Mouse (Mus musculus): ENCODE results near the gene Nrap. TPM values are rescaled to one million over a fixed set of nuclear protein-coding genes. Genes with fewer than 3 reads are reported as not detected.

Gene Nrap
- polyA plus RNA-seq, 1 experiment from 2014 or later: 0.15 TPM

- Histone ChIP-seq H3K4me1 (ENCODE audit: control insufficient read depth, insufficient read depth, low read length) (0 out of 2 replicates have a peak, but pooled peaks cover under 1% of the 10 kb centered on the region), H3K4me3 (ENCODE audit: low read depth, low read length) (no peak overlapping the region), H3K36me3 (ENCODE audit: control insufficient read depth, insufficient read depth, low read length) (no peaks in the 10 kb centered on the region), H3K9me3 (ENCODE audit: control insufficient read depth, low read length) (no peaks in the 10 kb centered on the region), H3K27me3 (ENCODE audit: control insufficient read depth, insufficient read depth, low read length) (no peaks in the 10 kb centered on the region), H3K9ac (replicated peaks; ENCODE audit: low read depth, low read length) (no peak overlapping the region), H3K27ac (ENCODE audit: low read depth, low read length) (no peak overlapping the region), H3K4me2 (ENCODE audit: low read depth, low read length) (no peak overlapping the region)
- 95% methylated on average over 8 of the region's 8 CpGs for WGBS
- ATAC-seq (ENCODE audit: low read depth): no peak
These were observed 100.2 kb downstream of the Nrap start for GRCm38 (mm10) chr19:56289642-56290041.

GRCm38 (mm10) chr19:56288436-56288835, 101.4 kb downstream of the Nrap start:
- Histone ChIP-seq H3K9ac (replicated peaks; ENCODE audit: low read depth, low read length) (no peak overlapping the region), H3K27ac (ENCODE audit: low read depth, low read length) (no peak overlapping the region), H3K36me3 (ENCODE audit: control insufficient read depth, insufficient read depth, low read length) (no peaks in the 10 kb centered on the region), H3K4me1 (ENCODE audit: control insufficient read depth, insufficient read depth, low read length) (no peaks in the 10 kb centered on the region), H3K4me3 (ENCODE audit: low read depth, low read length) (no peak overlapping the region), H3K4me2 (ENCODE audit: low read depth, low read length) (no peak overlapping the region), H3K27me3 (ENCODE audit: control insufficient read depth, insufficient read depth, low read length) (no peaks in the 10 kb centered on the region), H3K9me3 (ENCODE audit: control insufficient read depth, low read length) (no peaks in the 10 kb centered on the region)
- no peak for ATAC-seq (ENCODE audit: low read depth)
- 89% methylated on average over 4 of the region's 4 CpGs for WGBS

- Histone ChIP-seq H3K27ac (ENCODE audit: low read depth, low read length) (no peak overlapping the region), H3K27me3 (ENCODE audit: control insufficient read depth, insufficient read depth, low read length) (no peaks in the 10 kb centered on the region)
- WGBS: 89% methylated on average over 15 of the region's 15 CpGs
These were observed 102.1 kb downstream of the Nrap start for GRCm38 (mm10) chr19:56287580-56288367.

GRCm38 (mm10) chr19:56286866-56287265, 103.0 kb downstream of the Nrap start, which contains the start of gene Habp2:
Gene Habp2, plus strand, starts transcription at chr19:56287137.
- 78% methylated on average over 7 of the region's 7 CpGs for whole genome bisulfite sequencing
- no peaks in the 10 kb centered on the region for H3K4me1 ChIP-seq (ENCODE audit: control insufficient read depth, insufficient read depth, low read length)
- no peak within 1 kb of the TSS for H3K4me2 ChIP-seq (ENCODE audit: low read depth, low read length)
- no peak within 1 kb of the TSS for H3K9ac ChIP-seq (replicated peaks; ENCODE audit: low read depth, low read length)
- no peak for ATAC-seq (ENCODE audit: low read depth)
- no peaks in the 10 kb centered on the region for H3K9me3 ChIP-seq (ENCODE audit: control insufficient read depth, low read length)
- H3K27ac ChIP-seq (ENCODE audit: low read depth, low read length): no peak within 1 kb of the TSS
- no peaks in the 10 kb centered on the region for H3K27me3 ChIP-seq (ENCODE audit: control insufficient read depth, insufficient read depth, low read length)
- H3K4me3 ChIP-seq (ENCODE audit: low read depth, low read length): no peak within 1 kb of the TSS
- H3K36me3 ChIP-seq (ENCODE audit: control insufficient read depth, insufficient read depth, low read length): no peaks in the 10 kb centered on the region

More at GRCm38 (mm10) chr19:56287580-56288367, 102.1 kb downstream of the Nrap start:
- Histone ChIP-seq H3K4me2 (ENCODE audit: low read depth, low read length) (no peak overlapping the region), H3K36me3 (ENCODE audit: control insufficient read depth, insufficient read depth, low read length) (no peaks in the 10 kb centered on the region), H3K4me3 (ENCODE audit: low read depth, low read length) (no peak overlapping the region), H3K9me3 (ENCODE audit: control insufficient read depth, low read length) (no peaks in the 10 kb centered on the region), H3K9ac (replicated peaks; ENCODE audit: low read depth, low read length) (no peak overlapping the region), H3K4me1 (ENCODE audit: control insufficient read depth, insufficient read depth, low read length) (no peaks in the 10 kb centered on the region)
- ATAC-seq (ENCODE audit: low read depth): no peak

- WGBS: 81% methylated on average over 4 of the region's 4 CpGs
- Histone ChIP-seq H3K4me2 (ENCODE audit: low read depth, low read length) (no peak overlapping the region), H3K9me3 (ENCODE audit: control insufficient read depth, low read length) (no peaks in the 10 kb centered on the region), H3K27me3 (ENCODE audit: control insufficient read depth, insufficient read depth, low read length) (no peaks in the 10 kb centered on the region), H3K4me1 (ENCODE audit: control insufficient read depth, insufficient read depth, low read length) (no peaks in the 10 kb centered on the region), H3K36me3 (ENCODE audit: control insufficient read depth, insufficient read depth, low read length) (no peaks in the 10 kb centered on the region), H3K9ac (replicated peaks; ENCODE audit: low read depth, low read length) (no peak overlapping the region), H3K27ac (ENCODE audit: low read depth, low read length) (no peak overlapping the region), H3K4me3 (ENCODE audit: low read depth, low read length) (no peak overlapping the region)
- no peak for ATAC-seq (ENCODE audit: low read depth)
These were observed 104.6 kb downstream of the Nrap start for GRCm38 (mm10) chr19:56285222-56285621.

- Histone ChIP-seq H3K27ac (ENCODE audit: low read depth, low read length) (no peak overlapping the region), H3K9ac (replicated peaks; ENCODE audit: low read depth, low read length) (no peak overlapping the region)
- ATAC-seq (ENCODE audit: low read depth): no peak
These were observed 111.5 kb downstream of the Nrap start for GRCm38 (mm10) chr19:56278366-56278765.

GRCm38 (mm10) chr19:56277951-56278350, 111.9 kb downstream of the Nrap start:
- ATAC-seq (ENCODE audit: low read depth): no peak
- Histone ChIP-seq H3K4me1 (ENCODE audit: control insufficient read depth, insufficient read depth, low read length) (no peaks in the 10 kb centered on the region), H3K4me2 (ENCODE audit: low read depth, low read length) (no peak overlapping the region), H3K9me3 (ENCODE audit: control insufficient read depth, low read length) (no peaks in the 10 kb centered on the region), H3K27ac (ENCODE audit: low read depth, low read length) (no peak overlapping the region), H3K4me3 (ENCODE audit: low read depth, low read length) (no peak overlapping the region), H3K9ac (replicated peaks; ENCODE audit: low read depth, low read length) (no peak overlapping the region), H3K27me3 (ENCODE audit: control insufficient read depth, insufficient read depth, low read length) (no peaks in the 10 kb centered on the region), H3K36me3 (ENCODE audit: control insufficient read depth, insufficient read depth, low read length) (no peaks in the 10 kb centered on the region)
- WGBS: 89% methylated on average over 4 of the region's 4 CpGs

More at GRCm38 (mm10) chr19:56278366-56278765, 111.5 kb downstream of the Nrap start:
- Histone ChIP-seq H3K9me3 (ENCODE audit: control insufficient read depth, low read length) (no peaks in the 10 kb centered on the region), H3K4me2 (ENCODE audit: low read depth, low read length) (no peak overlapping the region), H3K27me3 (ENCODE audit: control insufficient read depth, insufficient read depth, low read length) (no peaks in the 10 kb centered on the region), H3K4me1 (ENCODE audit: control insufficient read depth, insufficient read depth, low read length) (no peaks in the 10 kb centered on the region), H3K4me3 (ENCODE audit: low read depth, low read length) (no peak overlapping the region), H3K36me3 (ENCODE audit: control insufficient read depth, insufficient read depth, low read length) (no peaks in the 10 kb centered on the region)
- 85% methylated on average over 11 of the region's 11 CpGs for WGBS

GRCm38 (mm10) chr19:56277140-56277804, 112.6 kb downstream of the Nrap start:
- H3K4me3 ChIP-seq (ENCODE audit: low read depth, low read length): no peak overlapping the region
- H3K9ac ChIP-seq (replicated peaks; ENCODE audit: low read depth, low read length): no peak overlapping the region
- H3K9me3 ChIP-seq (ENCODE audit: control insufficient read depth, low read length): no peaks in the 10 kb centered on the region
- H3K27me3 ChIP-seq (ENCODE audit: control insufficient read depth, insufficient read depth, low read length): no peaks in the 10 kb centered on the region
- no peaks in the 10 kb centered on the region for H3K36me3 ChIP-seq (ENCODE audit: control insufficient read depth, insufficient read depth, low read length)
- ATAC-seq (ENCODE audit: low read depth): no peak
- H3K27ac ChIP-seq (ENCODE audit: low read depth, low read length): no peak overlapping the region
- H3K4me2 ChIP-seq (ENCODE audit: low read depth, low read length): no peak overlapping the region
- no peaks in the 10 kb centered on the region for H3K4me1 ChIP-seq (ENCODE audit: control insufficient read depth, insufficient read depth, low read length)
- 63% methylated on average over 3 of the region's 3 CpGs for WGBS

- H3K4me3 ChIP-seq (ENCODE audit: low read depth, low read length): no peak overlapping the region
- no peaks in the 10 kb centered on the region for H3K27me3 ChIP-seq (ENCODE audit: control insufficient read depth, insufficient read depth, low read length)
- H3K9me3 ChIP-seq (ENCODE audit: control insufficient read depth, low read length): no peaks in the 10 kb centered on the region
- H3K4me2 ChIP-seq (ENCODE audit: low read depth, low read length): no peak overlapping the region
- H3K4me1 ChIP-seq (ENCODE audit: control insufficient read depth, insufficient read depth, low read length): no peaks in the 10 kb centered on the region
- ATAC-seq (ENCODE audit: low read depth): no peak
- no peaks in the 10 kb centered on the region for H3K36me3 ChIP-seq (ENCODE audit: control insufficient read depth, insufficient read depth, low read length)
- no peak overlapping the region for H3K9ac ChIP-seq (replicated peaks; ENCODE audit: low read depth, low read length)
- WGBS: 85% methylated on average over 8 of the region's 8 CpGs
- H3K27ac ChIP-seq (ENCODE audit: low read depth, low read length): no peak overlapping the region
These were observed 117.8 kb downstream of the Nrap start for GRCm38 (mm10) chr19:56272081-56272480.

Measured in neural tube, embryonic 14.5 days (tissue).